Mouse (Mus musculus) cerebellum, adult 9-10 months (tissue): ENCODE data around the gene Rxrb.
A peak's percentile ranks its signal among the peaks of the same experiment; 100 is the strongest.
"Not testable (repeated sequence)": the region's sequence is repeated elsewhere in the genome, so short reads cannot be mapped to it uniquely, and the experiment has no call there.

Source experiments
- DNase-seq: peaks from one replicate; pipeline ENCODE4 v3.0.0; 2022

Gene Rxrb

GRCm38 (mm10) chr17:34031465-34032173 is at the start of gene Rxrb, which contains the start of gene Slc39a7:
Gene Rxrb, plus strand, starts transcription at chr17:34031812.
Gene Slc39a7, minus strand, starts transcription at chr17:34031682.
- DNase-seq: peak; percentile 98

DNA sequence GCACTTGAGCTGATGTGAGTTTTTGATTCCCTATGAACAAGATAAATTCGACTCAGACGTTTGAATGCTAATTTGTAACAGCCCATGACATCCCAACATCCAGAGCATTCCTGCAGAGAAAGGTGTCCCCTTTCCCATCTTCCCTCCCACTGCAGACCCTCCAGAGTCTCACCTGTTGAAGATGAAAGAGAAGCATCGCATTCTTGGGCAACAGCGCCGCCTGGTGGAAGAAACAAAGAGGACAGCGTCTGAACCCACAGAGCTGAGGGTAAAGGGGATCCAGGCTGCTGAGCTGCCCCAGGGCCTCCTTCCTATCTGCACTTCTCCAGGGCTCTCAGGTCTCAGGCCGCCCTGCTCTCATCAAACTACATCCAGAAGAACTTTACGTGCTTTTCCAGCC is 49.5 kb upstream of the Rxrb start:
- DNase-seq: peak; percentile 81

DNA sequence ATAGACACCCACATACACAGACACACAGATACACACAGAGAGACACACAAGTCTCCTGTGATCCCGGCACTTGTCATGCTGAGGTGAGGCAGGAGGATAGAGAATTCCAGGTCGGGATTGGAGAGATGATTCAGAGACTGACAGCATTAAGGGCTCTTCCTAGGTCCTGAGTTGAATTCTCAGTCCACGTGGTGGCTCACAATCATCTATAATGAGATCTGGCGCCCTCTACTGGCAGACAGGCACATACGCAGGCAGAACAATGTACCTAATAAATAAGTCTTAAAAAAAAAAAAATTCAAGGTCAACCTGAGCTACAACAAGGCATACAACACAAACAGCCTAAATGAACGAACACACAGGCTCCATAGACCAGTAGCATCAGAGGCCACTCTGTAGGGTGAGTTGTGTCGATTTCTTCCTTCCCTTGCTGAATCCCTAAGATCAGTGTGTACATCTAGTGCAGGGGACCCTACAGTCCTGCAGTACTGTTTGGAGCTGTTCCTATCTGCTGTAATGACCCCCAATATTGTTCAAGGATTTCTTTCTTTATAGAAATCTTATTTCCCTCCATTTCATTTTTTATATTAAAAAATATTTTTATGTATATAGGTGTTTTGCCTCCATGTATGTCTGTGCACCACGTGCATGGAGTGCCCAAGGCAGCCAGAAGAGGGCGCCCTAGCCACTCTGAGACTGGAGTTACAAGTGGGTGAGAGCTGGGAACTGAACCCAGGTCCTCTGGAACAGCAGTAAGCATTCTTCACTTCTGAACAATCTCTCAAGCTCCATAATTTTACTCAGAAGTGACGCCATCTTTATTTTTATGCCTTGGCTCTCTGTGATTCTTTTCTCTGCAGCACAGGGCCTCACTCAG is 39.6 kb upstream of the Rxrb start:
- peak; percentile 67 for DNase-seq

- DNase-seq: no peak
These were observed 36.7 kb upstream of the Rxrb start for GRCm38 (mm10) chr17:33994959-33995358.

GRCm38 (mm10) chr17:33995651-33996050 is 36.0 kb upstream of the Rxrb start:
- no peak for DNase-seq

DNA sequence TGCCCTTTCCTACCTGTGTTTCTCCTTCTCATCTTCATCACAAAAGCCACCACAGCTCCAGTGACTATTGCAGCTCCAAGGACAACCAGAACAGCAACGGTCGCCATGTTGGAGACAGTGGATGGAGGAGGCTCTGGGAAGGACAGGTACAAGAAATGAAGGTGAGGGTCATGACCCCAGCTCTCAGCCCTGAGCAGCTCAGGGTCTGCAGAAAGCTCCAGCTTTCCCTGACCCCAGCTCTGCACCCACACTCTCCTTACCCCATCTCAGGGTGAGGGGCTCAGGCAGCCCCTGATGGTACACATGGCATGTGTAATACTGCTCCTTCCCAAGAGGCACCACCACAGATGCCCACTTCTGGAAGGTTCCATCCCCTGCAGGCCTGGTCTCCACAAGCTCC is 34.6 kb upstream of the Rxrb start:
- DNase-seq: not testable (repeated sequence)

DNA sequence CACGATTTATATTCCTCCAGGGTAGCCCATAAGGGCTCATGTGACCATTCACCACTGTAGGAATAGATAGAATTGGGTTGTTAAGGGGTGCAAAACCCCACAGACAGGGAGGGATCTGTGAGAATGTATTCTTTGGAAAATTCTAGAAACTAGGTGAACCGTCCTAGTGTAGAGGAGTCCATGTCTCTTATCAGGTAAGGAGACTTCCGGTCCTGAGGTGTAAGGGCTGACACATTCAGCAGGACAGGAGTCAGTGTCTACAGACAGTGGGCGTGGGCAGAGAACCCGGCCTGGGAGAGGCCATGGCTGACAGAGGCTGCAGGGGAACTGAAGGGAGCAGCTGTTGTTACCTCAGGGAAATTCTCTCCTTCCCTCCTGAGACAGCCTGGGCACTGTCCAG is 32.9 kb upstream of the Rxrb start:
- not testable (repeated sequence) for DNase-seq

DNA sequence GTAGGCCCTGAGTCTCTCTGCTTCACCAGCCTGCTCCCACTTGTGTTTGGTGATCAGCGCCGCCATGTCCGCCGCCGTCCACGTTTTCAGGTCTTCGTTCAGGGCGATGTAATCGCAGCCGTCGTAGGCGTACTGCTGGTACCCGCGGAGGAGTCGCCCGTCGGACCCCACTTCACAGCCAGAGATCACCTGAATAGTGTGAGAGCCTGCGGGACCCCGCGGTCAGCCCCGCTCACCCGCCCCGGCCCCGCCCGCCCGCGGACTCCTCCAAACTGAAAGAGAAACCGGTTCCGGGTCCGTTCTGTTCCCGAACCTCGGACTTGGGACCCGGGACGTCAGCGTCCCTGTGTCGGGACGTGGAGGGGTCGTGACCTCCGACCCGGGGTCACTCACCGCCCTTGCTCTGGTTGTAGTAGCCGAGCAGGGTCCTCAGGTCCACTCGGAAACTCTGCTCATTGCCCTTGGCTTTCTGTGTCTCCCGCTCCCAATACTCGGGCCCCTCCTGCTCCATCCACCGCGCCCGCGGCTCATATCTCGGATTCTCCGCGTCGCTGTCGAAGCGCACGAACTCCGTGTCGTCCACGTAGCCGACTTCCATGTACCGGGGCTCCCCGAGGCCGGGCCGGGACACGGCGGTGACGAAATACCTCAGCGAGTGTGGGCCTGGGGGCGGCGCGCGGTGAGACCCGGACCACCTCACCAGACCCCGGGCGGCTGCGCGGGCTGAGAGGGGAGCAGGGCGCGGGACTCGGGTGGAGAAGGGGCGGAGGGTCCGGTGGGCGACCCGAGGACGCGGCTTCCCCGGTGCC is 32.1 kb upstream of the Rxrb start:
- DNase-seq: no peak

GRCm38 (mm10) chr17:34000150-34000537 is 31.5 kb upstream of the Rxrb start, which contains the start of gene H2-K1:
Gene H2-K1, minus strand, starts transcription at chr17:34000347.
- peak; percentile 69 for DNase-seq

- not testable (repeated sequence) for DNase-seq
These were observed 30.8 kb upstream of the Rxrb start for GRCm38 (mm10) chr17:34000796-34001195.

DNA sequence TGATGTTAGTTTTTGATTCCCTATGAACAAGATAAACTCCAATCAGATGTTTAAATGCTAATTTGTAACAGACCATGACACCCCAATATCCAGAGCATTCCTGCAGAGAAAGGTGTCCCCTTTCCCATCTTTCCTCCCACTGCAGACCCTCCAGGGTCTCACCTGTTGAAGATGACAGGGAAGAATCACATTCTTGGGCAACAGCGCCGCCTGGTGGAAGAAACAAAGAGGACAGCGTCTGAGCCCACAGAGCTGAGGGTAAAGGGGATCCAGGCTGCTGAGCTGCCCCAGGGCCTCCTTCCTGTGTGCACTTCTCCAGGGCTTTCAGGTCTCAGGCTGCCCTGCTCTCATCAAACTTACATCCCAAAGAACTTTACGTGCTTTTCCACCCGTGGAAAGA is 28.2 kb upstream of the Rxrb start:
- no peak for DNase-seq

GRCm38 (mm10) chr17:34006570-34006969 is 25.0 kb upstream of the Rxrb start:
- no peak for DNase-seq

DNA sequence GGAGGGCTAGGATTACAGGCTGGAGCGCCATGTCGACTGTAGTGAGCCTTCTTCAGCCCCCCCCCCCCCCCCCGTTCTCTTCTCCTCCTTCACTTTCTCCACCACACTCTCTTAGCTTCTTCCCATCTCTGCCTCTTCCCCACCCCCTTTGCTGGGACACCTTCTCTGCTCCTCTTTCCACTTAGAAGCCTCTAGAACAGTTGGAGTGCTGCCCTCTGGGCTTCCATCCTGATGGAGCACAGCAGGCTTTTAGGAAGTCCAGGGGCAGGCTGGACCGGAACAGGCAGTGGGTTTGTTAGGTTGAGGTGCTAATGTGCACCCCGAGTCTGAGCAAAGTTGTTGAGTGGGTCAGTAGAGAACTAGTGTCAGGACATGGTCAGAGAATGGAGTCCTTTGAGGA is 21.5 kb upstream of the Rxrb start:
- no peak for DNase-seq

GRCm38 (mm10) chr17:34013436-34013835 is 18.2 kb upstream of the Rxrb start:
- DNase-seq: no peak

DNA sequence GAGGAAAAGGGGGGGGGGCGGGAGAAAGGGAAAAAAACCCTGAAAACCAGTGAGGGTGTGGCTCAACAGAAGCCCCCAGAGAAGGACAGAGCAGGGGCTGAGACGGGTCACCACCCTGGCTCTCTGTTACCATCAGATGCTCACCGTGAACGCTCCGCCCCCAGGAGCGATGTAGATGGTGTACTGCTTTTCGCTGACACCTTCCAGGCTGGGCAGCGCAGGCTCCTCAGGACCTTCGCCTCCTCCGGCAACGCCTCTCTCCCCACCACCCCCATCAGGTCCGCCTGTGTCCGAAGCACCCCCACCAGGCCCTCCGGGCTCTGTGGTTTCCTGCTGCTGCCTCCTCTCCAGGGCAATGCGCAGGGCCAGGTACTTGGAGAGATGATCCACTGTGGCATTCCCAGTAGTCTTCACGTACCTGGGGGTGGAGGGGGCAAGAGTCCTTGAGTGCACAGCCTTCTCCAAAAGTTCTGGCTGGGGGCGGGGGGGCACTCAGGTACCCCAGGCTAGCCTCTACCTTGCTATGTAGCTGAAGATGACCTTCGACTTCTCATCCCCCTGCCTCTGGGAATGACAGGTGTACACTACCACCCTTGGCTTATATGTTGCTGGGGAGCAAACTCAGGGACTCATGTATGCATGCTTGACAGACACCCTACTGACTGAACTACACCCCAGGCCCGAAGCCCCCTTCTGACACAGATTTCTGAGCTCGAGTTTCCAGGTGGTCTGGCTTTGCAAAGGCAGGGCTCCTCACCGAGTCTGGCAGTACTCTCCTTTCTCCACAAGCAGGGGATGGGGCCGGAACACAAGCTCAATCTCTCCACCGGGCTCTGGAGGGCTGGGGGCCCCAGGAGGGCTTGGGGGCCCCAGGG is 9.8 kb upstream of the Rxrb start:
- peak; percentile 15 for DNase-seq

DNA sequence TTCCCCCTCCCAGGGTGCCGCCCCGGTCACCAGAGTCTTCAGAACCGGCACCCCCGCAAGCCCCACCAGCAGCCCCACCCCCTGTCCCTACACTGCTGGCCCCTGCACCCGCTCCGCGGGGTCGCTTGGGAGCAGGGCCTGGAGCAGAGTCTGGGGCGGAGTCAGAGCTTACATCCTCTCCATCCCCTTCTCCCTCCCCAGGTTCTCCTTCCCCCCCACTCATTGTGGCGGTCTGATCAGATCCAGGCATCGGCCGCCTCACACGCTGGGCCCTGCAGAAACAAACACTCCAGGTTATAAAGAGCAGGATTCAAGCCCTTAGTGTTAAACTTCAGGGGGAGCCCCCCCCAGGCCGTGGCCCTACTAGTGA is 9.2 kb upstream of the Rxrb start:
- DNase-seq: peak; percentile 23

DNA sequence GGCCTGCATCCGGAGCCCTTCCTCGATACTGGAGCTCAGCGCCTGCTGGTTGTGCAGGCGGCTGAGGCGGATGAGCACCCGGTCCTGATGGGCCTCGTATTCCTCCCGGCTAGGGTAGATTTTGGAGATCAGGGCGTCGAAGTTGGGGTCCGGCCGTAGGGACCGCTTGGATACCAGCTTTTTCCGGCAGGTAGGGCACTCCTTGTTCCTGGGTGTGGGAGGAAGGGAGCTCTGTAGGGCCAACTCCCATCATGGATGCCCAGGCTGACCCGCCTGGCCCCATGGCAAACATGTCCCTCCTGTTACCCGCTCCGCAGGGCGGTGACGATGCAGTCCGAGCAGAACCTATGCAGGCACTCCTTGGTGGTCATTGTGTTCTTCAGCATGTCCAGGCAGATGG is 8.6 kb upstream of the Rxrb start:
- peak; percentile 47 for DNase-seq

GRCm38 (mm10) chr17:34023678-34024077 is 7.9 kb upstream of the Rxrb start:
- DNase-seq: peak; percentile 40

DNA sequence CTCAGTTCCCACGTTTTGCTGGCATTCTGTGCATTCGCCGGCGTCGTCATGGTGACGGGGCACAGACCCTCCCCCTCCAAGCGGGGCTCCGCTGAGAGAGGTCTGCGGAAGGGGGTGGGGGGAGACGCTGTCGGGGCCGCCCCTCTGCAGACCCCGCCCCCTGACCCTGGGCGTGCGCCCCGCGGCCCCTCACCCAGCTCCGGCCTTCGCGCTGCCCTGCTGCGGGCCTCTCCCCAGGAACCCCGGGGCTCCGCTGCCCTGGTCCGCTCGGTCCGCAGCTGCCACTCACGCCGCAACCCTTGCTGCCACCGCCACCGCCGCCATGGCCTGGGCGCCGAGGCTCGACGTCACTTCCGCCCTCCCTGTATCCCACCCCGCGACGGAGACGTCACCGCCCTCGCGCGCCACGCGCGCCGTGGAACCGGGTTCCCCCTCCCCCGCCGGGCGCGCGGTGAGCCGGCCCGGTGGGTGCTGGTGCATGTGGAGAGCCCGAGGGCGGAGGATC is 7.2 kb upstream of the Rxrb start, which contains the start of gene Ring1:
Gene Ring1 (minus strand): TSS at position 364 of the 505 bp plus-strand sequence.
- DNase-seq: peak; percentile 85

GRCm38 (mm10) chr17:34024861-34025755 is 6.5 kb upstream of the Rxrb start:
- DNase-seq: peak; percentile 38

GRCm38 (mm10) chr17:34025756-34026151 is 5.9 kb upstream of the Rxrb start:
- peak; percentile 63 for DNase-seq
